Mouse (Mus musculus) heart, postnatal 14 days (tissue): Measurements from ENCODE around the gene Vcam1. TPM values are rescaled to one million over a fixed set of nuclear protein-coding genes. Genes with fewer than 3 reads are reported as not detected.

ENCODE experiments used
- DNase-seq, 2 experiments: peaks; one replicate each; pipeline ENCODE4 v3.0.0; 2021 to 2022
- intact Hi-C: fragments of 180-260 bp; cut with DNase I; formaldehyde crosslinking; loops from one replicate; pipeline ENCODE4 v1.15.1; 2025
- total RNA-seq, 2 experiments: library from RNA; stranded (reverse); gene quantifications; 2 replicates each; pipeline ENCODE4 v1.2.3; 2021

Vcam1 gene
- total RNA-seq, 2 experiments from 2014 or later, result 11.4 to 14.2 TPM

- intact Hi-C loops, result loop anchor here (5.0 kb wide), 1 partner anchor 84 kb away; no protein-coding TSS in a partner anchor
- DNase-seq, result no peak
Observed at GRCm38 (mm10) chr3:116127836-116128235, 1.7 kb downstream of the Vcam1 start.

- intact Hi-C loops, result loop anchor here (5.0 kb wide), 1 partner anchor 85 kb away; no protein-coding TSS in a partner anchor
- DNase-seq, result no peak
Observed at GRCm38 (mm10) chr3:116127281-116127680, 2.2 kb downstream of the Vcam1 start.

GRCm38 (mm10) chr3:116126508-116127190, 2.8 kb downstream of the Vcam1 start:
- intact Hi-C loops, result loop anchor here (5.0 kb wide), 1 partner anchor 86 kb away; no protein-coding TSS in a partner anchor
- DNase-seq, result no peak

- intact Hi-C loops, result loop anchor here (5.0 kb wide), 1 partner anchor 86 kb away; no protein-coding TSS in a partner anchor
- DNase-seq, result no peak
Observed at GRCm38 (mm10) chr3:116126070-116126469, 3.4 kb downstream of the Vcam1 start.

GRCm38 (mm10) chr3:116123827-116124226, 5.7 kb downstream of the Vcam1 start:
- intact Hi-C loops, result no loop called here
- no peak for DNase-seq

GRCm38 (mm10) chr3:116122696-116123095, 6.8 kb downstream of the Vcam1 start:
- no peak for DNase-seq
- intact Hi-C loops, result no loop called here

GRCm38 (mm10) chr3:116121026-116121425, 8.5 kb downstream of the Vcam1 start:
- no peak for DNase-seq

GRCm38 (mm10) chr3:116120391-116120790, 9.1 kb downstream of the Vcam1 start:
- intact Hi-C loops, result no loop called here
- no peak for DNase-seq

More at GRCm38 (mm10) chr3:116121026-116121425, 8.5 kb downstream of the Vcam1 start:
- intact Hi-C loops, result no loop called here

GRCm38 (mm10) chr3:116119162-116119561, 10.3 kb downstream of the Vcam1 start:
- intact Hi-C loops, result no loop called here
- DNase-seq, result no peak

GRCm38 (mm10) chr3:116117046-116117445, 12.4 kb downstream of the Vcam1 start:
- DNase-seq, result no peak
- intact Hi-C loops, result no loop called here

GRCm38 (mm10) chr3:116114249-116115188, 15.0 kb downstream of the Vcam1 start:
- intact Hi-C loops, result no loop called here
- peak; percentile 38 to 68 for DNase-seq

- intact Hi-C loops, result no loop called here
Observed at GRCm38 (mm10) chr3:116113443-116114241, 15.8 kb downstream of the Vcam1 start.

GRCm38 (mm10) chr3:116112816-116113405, 16.6 kb downstream of the Vcam1 start:
- no peak for DNase-seq
- intact Hi-C loops, result no loop called here

More at GRCm38 (mm10) chr3:116113443-116114241, 15.8 kb downstream of the Vcam1 start:
- DNase-seq, result no peak

- no peak for DNase-seq
- intact Hi-C loops, result no loop called here
Observed at GRCm38 (mm10) chr3:116105713-116106112, 23.8 kb downstream of the Vcam1 start.

- DNase-seq, result peak; percentile 31 to 49
- intact Hi-C loops, result no loop called here
Observed at GRCm38 (mm10) chr3:116104866-116105647, 24.4 kb downstream of the Vcam1 start.

GRCm38 (mm10) chr3:116104270-116104669, 25.2 kb downstream of the Vcam1 start:
- DNase-seq, result no peak
- intact Hi-C loops, result no loop called here

- DNase-seq, result no peak
- intact Hi-C loops, result no loop called here
Observed at GRCm38 (mm10) chr3:116100850-116101249, 28.6 kb downstream of the Vcam1 start.

- intact Hi-C loops, result no loop called here
Observed at GRCm38 (mm10) chr3:116095934-116096333, 33.6 kb downstream of the Vcam1 start.

GRCm38 (mm10) chr3:116095312-116095711, 34.2 kb downstream of the Vcam1 start:
- DNase-seq, result no peak
- intact Hi-C loops, result no loop called here

More at GRCm38 (mm10) chr3:116095934-116096333, 33.6 kb downstream of the Vcam1 start:
- DNase-seq, result no peak
